In the genomic region with DNA sequence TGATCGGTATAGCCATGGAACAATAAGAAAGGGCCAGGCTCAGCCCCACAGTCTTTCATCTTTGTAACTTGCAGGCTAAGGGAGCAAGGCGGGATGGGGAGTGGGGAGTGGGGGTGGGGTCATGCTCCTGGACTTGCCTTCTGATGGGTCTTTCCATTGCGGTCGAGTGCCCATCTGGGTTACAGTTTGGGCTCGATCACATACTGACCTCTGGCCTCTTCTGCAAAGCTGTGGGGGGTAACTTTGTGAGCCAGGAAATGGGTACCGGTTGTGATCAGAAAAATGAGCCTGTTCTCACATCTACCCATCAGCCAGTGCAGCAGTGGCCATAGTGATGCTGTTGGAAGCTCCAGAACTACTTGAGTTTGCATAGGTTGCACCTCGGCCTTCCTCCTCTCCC, we compare ENCODE assay signal across 17 mouse cellular contexts. TPM values are rescaled to one million over a fixed set of nuclear protein-coding genes. Genes with fewer than 3 reads are reported as not detected.
"Had no signal": no experiment of that assay in that cellular context is flagged by ENCODE, and none has a peak within 500 bp of the region (broad histone marks: within the 10 kb centered on the region; RNA-seq: fewer than 3 reads in every experiment).

No protein-coding gene starts in this region.

- H3K4me3 ChIP-seq: liver, embryonic 15.5 days; midbrain, embryonic 15.5 days; neural tube, embryonic 12.5 days; stomach, embryonic 15.5 days had no signal

- H3K27ac ChIP-seq: liver, embryonic 15.5 days; midbrain, embryonic 15.5 days; neural tube, embryonic 12.5 days had no signal

- H3K4me1 ChIP-seq: liver, embryonic 15.5 days; midbrain, embryonic 15.5 days; neural tube, embryonic 12.5 days had no signal

- H3K36me3 ChIP-seq: liver, embryonic 15.5 days; midbrain, embryonic 15.5 days; neural tube, embryonic 12.5 days; stomach, embryonic 15.5 days had no signal

- DNase-seq: left cerebral cortex, postnatal 4 days; lung, adult 2 months; lung, postnatal 36 days; right cerebral cortex, postnatal 14 days; thymus, adult 2 months; thymus, postnatal 25 days had no signal

- H3K27me3 ChIP-seq: liver, embryonic 15.5 days; midbrain, embryonic 15.5 days; neural tube, embryonic 12.5 days; stomach, embryonic 15.5 days had no signal

- H3K9ac ChIP-seq: liver, embryonic 15.5 days; midbrain, embryonic 15.5 days; neural tube, embryonic 12.5 days; stomach, embryonic 15.5 days had no signal

- H3K4me2 ChIP-seq: liver, embryonic 11.5 days; liver, embryonic 15.5 days; midbrain, embryonic 15.5 days; neural tube, embryonic 12.5 days; stomach, embryonic 15.5 days had no signal

- H3K9me3 ChIP-seq: liver, embryonic 15.5 days; midbrain, embryonic 15.5 days; neural tube, embryonic 12.5 days; stomach, embryonic 15.5 days had no signal

- ATAC-seq: hindbrain, embryonic 16.5 days; inflammation-experienced regulatory T-cells, adult 6 months; intestine, postnatal 0 days; lung, postnatal 0 days; midbrain, embryonic 15.5 days had no signal

RNA-seq across cellular contexts. Expression of a gene that starts 22.6 kb away (rescaled TPM):
- total RNA-seq: monocyte, adult 5-6 weeks; neutrophil, adult 5-6 weeks had no signal
- polyA plus RNA-seq: inflammation-experienced regulatory T-cells, adult 6 months had no signal
